Mouse (Mus musculus): ENCODE measurements around the gene Slc39a11.

GRCm38 (mm10) chr11:113223756-113224323 lies 426.0 kb downstream of the Slc39a11 start:
- TF ChIP-seq EP300 (IDR thresholded peaks at IDR 0.05; ENCODE audit: low read depth) (no peak), CTCF (IDR thresholded peaks at IDR 0.05; ENCODE audit: low read depth) (no peak)
